Mouse (Mus musculus) small intestine, adult 2 months (tissue): ENCODE results near the gene Nme7.

Experiments used
- CTCF ChIP-seq: fragments of 200-500 bp; IDR thresholded peaks from 2 replicates; pipeline ENCODE4 v1.5.1; 2012; ENCODE audit warnings: low read depth, mild to moderate bottlenecking, control low read depth, inconsistent platforms, low read length, moderate library complexity, mixed read lengths; ENCODE audit not compliant: insufficient replicate concordance, insufficient read length; ENCODE audit errors: extremely low read depth
- POLR2A ChIP-seq: fragments of 200-500 bp; IDR thresholded peaks from 2 replicates; pipeline ENCODE4 v1.6.1; 2012; ENCODE audit warnings: low read depth, mild to moderate bottlenecking, control low read depth, inconsistent platforms, low read length, moderate library complexity

DNA sequence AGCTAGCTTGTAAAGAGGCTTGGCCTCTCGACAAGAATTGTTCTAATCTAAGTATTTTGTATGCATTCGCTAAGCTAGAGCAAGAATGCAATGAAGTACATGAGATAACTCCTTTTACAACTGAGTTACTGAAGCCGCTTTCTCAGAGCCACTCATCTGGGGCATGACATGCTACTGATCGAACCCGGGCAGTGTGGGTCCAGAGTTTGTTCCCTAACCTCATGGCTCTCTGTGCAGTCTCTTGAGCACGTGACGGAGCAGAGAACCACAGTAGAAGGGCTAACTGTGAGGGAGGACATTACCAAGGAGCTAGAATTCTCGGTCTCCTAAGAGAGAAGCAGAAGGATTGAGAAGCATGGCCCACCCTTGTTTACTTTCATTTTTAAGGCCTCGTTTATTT, 109.0 kb downstream of the Nme7 start:
- TF ChIP-seq CTCF (no peak), POLR2A (no peak)
